9 mouse cellular contexts compared by ENCODE assay signal in genomic region chr3:84271058-84271457, GRCm38 (mm10). TPM values are rescaled to one million over a fixed set of nuclear protein-coding genes. Genes with fewer than 3 reads are reported as not detected.
DNase-seq lines count a peak whose midpoint lies in the region; ATAC-seq and TF ChIP-seq lines count a peak whose summit lies in the region.
"Had no signal": no experiment of that assay in that cellular context is flagged by ENCODE, and none has a peak within 500 bp of the region (broad histone marks: within the 10 kb centered on the region; RNA-seq: fewer than 3 reads in every experiment).

No protein-coding gene starts in this region.

- TF ChIP-seq POLR2A in lung, adult 2 months (IDR thresholded peaks at IDR 0.05; ENCODE audit: borderline replicate concordance, extremely low read depth, low read depth, low read length) = no peak

- H3K9me3 ChIP-seq in kidney, embryonic 15.5 days (replicated peaks) = no peaks in the 10 kb centered on the region
- no peaks in the 10 kb centered on the region for H3K9me3 ChIP-seq in forebrain, embryonic 11.5 days (ENCODE audit: control insufficient read depth, low read length)
- H3K9me3 ChIP-seq in limb, embryonic 13.5 days = no peaks in the 10 kb centered on the region
- H3K9me3 ChIP-seq in neural tube, embryonic 11.5 days (ENCODE audit: control insufficient read depth, low read length) = no peaks in the 10 kb centered on the region

- no peaks in the 10 kb centered on the region for H3K36me3 ChIP-seq in kidney, embryonic 15.5 days
- H3K36me3 ChIP-seq in forebrain, embryonic 11.5 days (ENCODE audit: control insufficient read depth, insufficient read depth, low read length) = no peaks in the 10 kb centered on the region
- H3K36me3 ChIP-seq in limb, embryonic 13.5 days = no peaks in the 10 kb centered on the region
- no peaks in the 10 kb centered on the region for H3K36me3 ChIP-seq in neural tube, embryonic 11.5 days (ENCODE audit: control insufficient read depth, insufficient read depth, low read length)

- ATAC-seq in kidney, embryonic 15.5 days (replicated peaks; ENCODE audit: low FRiP score) = peak; percentile 8; the same call in 1 of the 2 replicates
- 0 out of 2 replicates have a peak, but pooled peaks have one; percentile 10 for ATAC-seq in forebrain, embryonic 11.5 days (replicated peaks; ENCODE audit: low FRiP score)
- ATAC-seq in limb, embryonic 13.5 days (ENCODE audit: low FRiP score, low read depth) = no peak
- 0 out of 2 replicates have a peak, but pooled peaks have one; percentile 1 for ATAC-seq in neural tube, embryonic 11.5 days (ENCODE audit: insufficient read depth, low FRiP score, low TSS enrichment)
- ATAC-seq: inflammation-experienced regulatory T-cells, adult 6 months had no signal

- no peak for DNase-seq in kidney, postnatal 4 days
- no peak for DNase-seq in forebrain, embryonic 11.5 days (ENCODE audit: low spot score)
- DNase-seq in neural tube, embryonic 11.5 days (ENCODE audit: low spot score) = no peak
- no peak for DNase-seq in embryo, embryonic 11 days
- no peak for DNase-seq in lung, adult 2 months
- no peak for DNase-seq in right cerebral cortex, postnatal 25 days

- peak overlapping the region; percentile 78 for H3K27ac ChIP-seq in kidney, embryonic 15.5 days
- H3K27ac ChIP-seq in forebrain, embryonic 11.5 days (ENCODE audit: low read depth, low read length) = no peak overlapping the region
- H3K27ac ChIP-seq in limb, embryonic 13.5 days = no peak overlapping the region
- H3K27ac ChIP-seq in neural tube, embryonic 11.5 days (ENCODE audit: low read depth, low read length) = 0 out of 2 replicates have a peak overlapping the region, but pooled peaks have one; percentile 7

- H3K9ac ChIP-seq in kidney, embryonic 15.5 days = no peak overlapping the region
- no peak overlapping the region for H3K9ac ChIP-seq in forebrain, embryonic 11.5 days (ENCODE audit: low read length)
- no peak overlapping the region for H3K9ac ChIP-seq in limb, embryonic 13.5 days
- no peak overlapping the region for H3K9ac ChIP-seq in neural tube, embryonic 11.5 days (ENCODE audit: low read length)

- peak overlapping the region; percentile 53; the same call in 1 of the 2 replicates for H3K4me2 ChIP-seq in kidney, embryonic 15.5 days
- no peak overlapping the region for H3K4me2 ChIP-seq in forebrain, embryonic 11.5 days (ENCODE audit: low read depth, low read length, severe bottlenecking)
- H3K4me2 ChIP-seq in limb, embryonic 13.5 days (replicated peaks) = peak overlapping the region; percentile 59; the same call in 1 of the 2 replicates
- H3K4me2 ChIP-seq in neural tube, embryonic 11.5 days (ENCODE audit: low read depth) = no peak overlapping the region

- H3K27me3 ChIP-seq in kidney, embryonic 15.5 days = 0 out of 2 replicates have a peak, but pooled peaks cover 7% of the 10 kb centered on the region
- no peaks in the 10 kb centered on the region for H3K27me3 ChIP-seq in forebrain, embryonic 11.5 days (ENCODE audit: control insufficient read depth, insufficient read depth, low read length)
- H3K27me3 ChIP-seq in limb, embryonic 13.5 days = peaks cover 65% of the 10 kb centered on the region
- no peaks in the 10 kb centered on the region for H3K27me3 ChIP-seq in neural tube, embryonic 11.5 days (ENCODE audit: control insufficient read depth, insufficient read depth, low read length)

- 49% methylated on average over 6 of the region's 6 CpGs for WGBS in kidney, embryonic 15.5 days
- WGBS in forebrain, embryonic 11.5 days = 62% methylated on average over 6 of the region's 6 CpGs
- WGBS in limb, embryonic 13.5 days = 66% methylated on average over 6 of the region's 6 CpGs
- WGBS in neural tube, embryonic 11.5 days = 58% methylated on average over 6 of the region's 6 CpGs
- WGBS in lung, adult 2 months = 75% methylated on average over 6 of the region's 6 CpGs

- H3K4me3 ChIP-seq in kidney, embryonic 15.5 days (replicated peaks) = no peak overlapping the region; the same call in 1 of the 2 replicates
- H3K4me3 ChIP-seq in forebrain, embryonic 11.5 days (ENCODE audit: low read depth, low read length) = no peak overlapping the region
- no peak overlapping the region for H3K4me3 ChIP-seq in limb, embryonic 13.5 days
- H3K4me3 ChIP-seq in neural tube, embryonic 11.5 days (ENCODE audit: low read depth, low read length) = no peak overlapping the region
- H3K4me3 ChIP-seq in lung, adult 2 months (replicated peaks; ENCODE audit: extremely low read depth, low read depth, low read length) = no peak overlapping the region

- no peak for TF ChIP-seq CTCF in lung, adult 2 months (IDR thresholded peaks at IDR 0.05; ENCODE audit: insufficient read depth, low read length)

- peaks cover 43% of the 10 kb centered on the region for H3K4me1 ChIP-seq in kidney, embryonic 15.5 days
- peaks cover 16% of the 10 kb centered on the region for H3K4me1 ChIP-seq in forebrain, embryonic 11.5 days (replicated peaks; ENCODE audit: control insufficient read depth, insufficient read depth, low read length)
- peaks cover 27% of the 10 kb centered on the region for H3K4me1 ChIP-seq in limb, embryonic 13.5 days
- H3K4me1 ChIP-seq in neural tube, embryonic 11.5 days (ENCODE audit: control insufficient read depth, insufficient read depth, low read length) = peaks cover 33% of the 10 kb centered on the region
- 0 out of 2 replicates have a peak, but pooled peaks cover 4% of the 10 kb centered on the region for H3K4me1 ChIP-seq in lung, adult 2 months (ENCODE audit: control insufficient read depth, insufficient read depth, low read length)

RNA-seq across cellular contexts. Expression of gene Trim2, which starts 35.6 kb away (rescaled TPM):
- 27.5 and 27.8 TPM in 2 replicates for polyA plus RNA-seq in kidney, embryonic 15.5 days (2015; fragmentation: Nextera tagmentation; extraction: Ambion mirVana)
- 63.0 and 70.3 TPM in 2 replicates for polyA plus RNA-seq in forebrain, embryonic 11.5 days (2014; fragmentation: Nextera tagmentation; extraction: Ambion mirVana)
- 19.7 and 20.9 TPM in 2 replicates for polyA plus RNA-seq in limb, embryonic 13.5 days (2015; fragmentation: Nextera tagmentation; extraction: Ambion mirVana)
- polyA plus RNA-seq in neural tube, embryonic 11.5 days (2014; fragmentation: Nextera tagmentation; extraction: Ambion mirVana) = 107 and 115 TPM in 2 replicates
- polyA plus RNA-seq in lung, adult 2 months (2012; rRNA removed) = 26.3 and 29.8 TPM in 2 replicates

Comparison
In these comparisons a context has a peak if more than half of its experiments do, and no peak if none do; other contexts are left out.
1. H3K27ac ChIP-seq: peak in kidney, embryonic 15.5 days (single experiment) and neural tube, embryonic 11.5 days (single experiment); none in forebrain, embryonic 11.5 days (single experiment) and limb, embryonic 13.5 days (single experiment).
2. H3K4me2 ChIP-seq: peak in kidney, embryonic 15.5 days (single experiment) and limb, embryonic 13.5 days (single experiment); none in forebrain, embryonic 11.5 days (single experiment) and neural tube, embryonic 11.5 days (single experiment).